Mouse (Mus musculus) cortical plate, adult 2 months (tissue): Measurements from ENCODE around the gene Trim80. TPM values are rescaled to one million over a fixed set of nuclear protein-coding genes. Genes with fewer than 3 reads are reported as not detected.
A peak's percentile ranks its signal among the peaks of the same experiment; 100 is the strongest.

Experiments
- H3K27ac ChIP-seq: fragments of 200-500 bp; 2 replicates; pipeline ENCODE4 v1.5.1; 2012; ENCODE audit warnings: low read length, control low read depth, inconsistent platforms; ENCODE audit not compliant: insufficient read depth
- H3K4me1 ChIP-seq: fragments of 200-500 bp; 2 replicates; pipeline ENCODE4 v1.6.1; 2011; ENCODE audit warnings: low read length; ENCODE audit not compliant: control insufficient read depth, insufficient read depth
- H3K4me3 ChIP-seq: fragments of 200-500 bp; 2 replicates; pipeline ENCODE4 v1.5.1; 2011; ENCODE audit warnings: mild to moderate bottlenecking, low read length, control low read depth; ENCODE audit not compliant: insufficient read depth
- CTCF ChIP-seq: fragments of 200-500 bp; IDR thresholded peaks from 2 replicates; pipeline ENCODE4 v1.5.1; 2011; ENCODE audit warnings: mild to moderate bottlenecking, control low read depth, low read length; ENCODE audit not compliant: insufficient read depth; ENCODE audit errors: extremely low read depth
- POLR2A ChIP-seq: fragments of 200-500 bp; IDR thresholded peaks from 2 replicates; pipeline ENCODE4 v1.6.1; 2011; ENCODE audit warnings: mild to moderate bottlenecking, low read length, control low read depth; ENCODE audit not compliant: insufficient read depth; ENCODE audit errors: extremely low read depth
- polyA plus RNA-seq: library from polyadenylated mRNA; depleted of rRNA; stranded (reverse); fragments of >200 nt; gene quantifications from 2 replicates; pipeline ENCODE4 v1.2.3, GENCODE M21; 2012

The Trim80 gene
- polyA plus RNA-seq, 1 experiment: not detected

DNA sequence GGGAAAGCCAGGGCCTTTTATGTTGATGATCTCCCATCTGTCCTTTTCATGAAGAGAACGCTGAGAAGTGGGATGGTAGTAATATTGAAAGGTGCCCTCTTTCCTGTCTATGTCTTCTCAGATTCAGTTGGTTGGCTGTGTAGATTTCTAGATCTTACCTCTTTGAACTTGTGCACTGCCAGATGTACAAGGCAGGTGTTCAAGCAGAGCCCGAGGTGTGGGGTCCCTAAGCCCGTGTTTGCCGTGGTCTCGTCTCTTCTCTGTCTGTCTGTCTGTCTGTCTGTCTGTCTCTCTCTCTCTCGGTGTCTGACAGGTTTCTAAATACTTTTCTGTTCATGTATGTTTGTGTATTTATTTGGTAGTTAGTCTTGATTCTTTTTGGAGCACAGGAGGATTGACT lies 14.7 kb upstream of the Trim80 start:
- TF ChIP-seq CTCF (no peak), POLR2A (no peak)
- H3K27ac ChIP-seq: no peak overlapping the region
- no peak overlapping the region for H3K4me3 ChIP-seq

DNA sequence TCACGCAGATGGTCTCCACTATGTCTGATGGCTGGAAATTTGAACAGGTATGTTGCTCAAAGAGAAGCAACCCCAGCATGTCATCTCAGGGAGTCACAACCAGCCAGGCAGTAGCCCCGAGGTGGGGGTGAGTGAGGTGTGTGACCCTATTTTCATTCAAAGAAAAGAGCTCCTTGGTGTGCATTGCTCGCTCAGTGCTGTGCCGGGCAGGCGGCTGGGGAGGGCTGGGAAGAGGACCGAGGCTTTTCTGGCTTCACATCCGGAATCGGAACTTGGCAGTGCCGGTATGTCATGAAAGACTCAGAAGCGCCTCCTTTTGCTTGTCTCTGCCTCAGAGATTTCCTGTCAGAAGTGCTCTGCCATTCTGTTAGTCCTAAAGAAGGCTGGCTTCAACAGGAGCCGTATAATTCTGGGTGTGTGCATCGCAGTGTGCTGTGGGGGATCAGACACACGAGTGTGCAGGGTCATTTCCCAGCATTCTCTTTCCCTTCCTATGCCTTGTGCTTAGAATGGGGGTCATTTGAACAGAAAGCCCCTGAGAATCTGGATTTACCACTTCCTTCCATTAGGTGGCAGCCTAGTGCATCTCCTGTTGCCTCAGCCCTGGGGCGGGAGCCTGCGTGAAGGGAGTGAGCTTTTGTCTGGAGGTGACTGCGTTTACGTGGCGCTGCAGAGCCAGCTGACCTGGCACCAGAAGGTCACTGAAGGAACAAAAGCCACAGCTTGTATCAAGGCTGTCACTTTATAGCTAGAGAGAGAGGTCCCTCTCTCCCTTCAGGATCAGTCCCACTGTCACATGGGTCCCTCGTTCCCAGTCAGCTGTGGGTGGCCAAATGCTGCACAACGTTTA lies 12.6 kb upstream of the Trim80 start:
- Histone ChIP-seq H3K27ac (no peak overlapping the region), H3K4me3 (no peak overlapping the region), H3K4me1 (0 out of 2 replicates have a peak, but pooled peaks cover under 1% of the 10 kb centered on the region)
- peak; percentile 79 for TF ChIP-seq CTCF
- no peak for TF ChIP-seq POLR2A

More for the DNA sequence above, 14.7 kb upstream of the Trim80 start:
- H3K4me1 ChIP-seq: peaks cover 5% of the 10 kb centered on the region; the same call in 1 of the 2 replicates

DNA sequence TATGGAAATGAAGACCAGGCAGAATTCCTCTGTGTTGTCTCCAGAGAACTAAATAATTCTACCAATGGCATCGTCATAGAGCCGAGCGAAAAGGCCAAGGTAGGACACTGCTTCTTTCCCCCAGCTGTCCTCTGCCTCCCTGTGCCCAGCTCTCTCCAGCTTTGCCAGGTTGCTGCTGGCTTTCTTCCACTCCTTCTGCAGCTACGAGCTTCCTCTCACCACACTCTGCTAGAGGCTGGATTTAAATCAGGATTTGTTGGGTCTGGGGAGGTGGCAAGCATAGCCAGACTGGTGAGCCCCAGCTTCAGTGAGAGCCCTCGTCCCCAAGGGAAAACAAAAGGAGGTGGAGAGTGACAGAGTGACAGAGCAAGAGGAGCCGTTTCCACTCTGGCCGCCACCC lies 11.0 kb upstream of the Trim80 start:
- Histone ChIP-seq H3K27ac (no peak overlapping the region), H3K4me1 (0 out of 2 replicates have a peak, but pooled peaks cover 2% of the 10 kb centered on the region), H3K4me3 (no peak overlapping the region)
- no peak for TF ChIP-seq POLR2A
- no peak for TF ChIP-seq CTCF

DNA sequence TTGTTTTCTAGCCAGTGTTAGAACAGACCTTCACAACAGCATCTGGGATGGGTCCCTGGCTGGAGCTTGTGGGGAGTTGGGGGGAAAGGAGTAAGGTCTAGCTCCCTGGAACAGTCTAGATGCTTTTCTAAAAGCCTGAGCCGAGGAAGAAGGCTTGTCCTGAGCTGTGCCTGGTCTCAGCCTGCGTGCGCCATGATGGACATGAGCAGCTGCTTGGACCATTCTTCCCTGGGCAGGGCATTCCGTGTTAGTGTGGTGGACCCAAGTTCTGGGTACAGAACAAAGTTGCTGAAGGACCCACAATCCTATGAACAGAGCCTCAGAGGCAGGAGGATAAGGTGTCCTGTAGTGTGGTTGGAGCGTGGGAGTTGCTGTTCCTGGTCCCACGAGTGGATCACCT lies 9.8 kb upstream of the Trim80 start:
- no peak overlapping the region for H3K27ac ChIP-seq
- TF ChIP-seq CTCF: no peak
- TF ChIP-seq POLR2A: no peak

DNA sequence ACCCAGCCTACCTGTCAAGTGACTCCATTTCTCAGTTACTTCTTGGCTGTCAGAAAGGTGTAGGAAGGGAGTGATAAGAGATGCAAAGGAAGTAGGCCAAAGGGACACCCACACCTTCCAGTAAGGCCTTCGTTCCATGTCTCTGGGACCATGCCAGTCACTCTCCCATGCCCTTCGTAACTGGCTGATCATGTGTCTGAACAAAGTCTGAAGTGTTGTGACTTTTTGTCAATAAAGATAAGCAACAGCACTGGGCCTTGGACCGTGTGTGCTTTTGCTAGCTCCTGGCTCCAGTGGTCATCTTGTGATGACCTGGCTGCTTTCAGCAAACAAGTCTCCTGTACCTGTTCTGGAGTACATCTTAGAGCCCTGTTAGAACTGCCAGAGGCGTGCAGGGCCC lies 7.5 kb upstream of the Trim80 start:
- no peak overlapping the region for H3K4me3 ChIP-seq
- H3K27ac ChIP-seq: no peak overlapping the region
- peaks cover 2% of the 10 kb centered on the region; the same call in 1 of the 2 replicates for H3K4me1 ChIP-seq
- TF ChIP-seq POLR2A (no peak), CTCF (no peak)

More for the DNA sequence above, 9.8 kb upstream of the Trim80 start:
- Histone ChIP-seq H3K4me3 (no peak overlapping the region), H3K4me1 (0 out of 2 replicates have a peak, but pooled peaks cover 2% of the 10 kb centered on the region)

DNA sequence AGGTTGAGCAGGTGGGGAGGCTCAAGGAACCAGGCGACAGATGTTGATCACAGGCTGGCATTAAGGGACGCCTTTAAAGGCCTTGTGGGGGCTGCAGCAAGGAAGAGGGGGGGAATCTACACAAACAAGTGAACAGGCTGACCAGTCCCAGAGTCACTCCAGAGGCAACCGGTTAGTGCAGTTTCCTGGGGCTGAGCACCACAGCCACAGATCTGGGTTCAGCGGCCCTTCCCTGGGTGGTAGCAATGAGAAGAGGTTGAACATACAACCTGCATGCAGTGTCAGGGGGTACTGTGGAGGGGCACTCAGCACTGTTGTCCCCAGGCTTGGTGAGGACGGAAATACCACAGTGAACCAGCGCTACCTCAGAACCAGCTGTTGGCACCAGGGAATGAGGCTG lies 7.0 kb upstream of the Trim80 start:
- H3K4me1 ChIP-seq: peaks cover 2% of the 10 kb centered on the region; the same call in 1 of the 2 replicates
- no peak overlapping the region for H3K27ac ChIP-seq
- TF ChIP-seq CTCF (no peak), POLR2A (no peak)
- H3K4me3 ChIP-seq: no peak overlapping the region

DNA sequence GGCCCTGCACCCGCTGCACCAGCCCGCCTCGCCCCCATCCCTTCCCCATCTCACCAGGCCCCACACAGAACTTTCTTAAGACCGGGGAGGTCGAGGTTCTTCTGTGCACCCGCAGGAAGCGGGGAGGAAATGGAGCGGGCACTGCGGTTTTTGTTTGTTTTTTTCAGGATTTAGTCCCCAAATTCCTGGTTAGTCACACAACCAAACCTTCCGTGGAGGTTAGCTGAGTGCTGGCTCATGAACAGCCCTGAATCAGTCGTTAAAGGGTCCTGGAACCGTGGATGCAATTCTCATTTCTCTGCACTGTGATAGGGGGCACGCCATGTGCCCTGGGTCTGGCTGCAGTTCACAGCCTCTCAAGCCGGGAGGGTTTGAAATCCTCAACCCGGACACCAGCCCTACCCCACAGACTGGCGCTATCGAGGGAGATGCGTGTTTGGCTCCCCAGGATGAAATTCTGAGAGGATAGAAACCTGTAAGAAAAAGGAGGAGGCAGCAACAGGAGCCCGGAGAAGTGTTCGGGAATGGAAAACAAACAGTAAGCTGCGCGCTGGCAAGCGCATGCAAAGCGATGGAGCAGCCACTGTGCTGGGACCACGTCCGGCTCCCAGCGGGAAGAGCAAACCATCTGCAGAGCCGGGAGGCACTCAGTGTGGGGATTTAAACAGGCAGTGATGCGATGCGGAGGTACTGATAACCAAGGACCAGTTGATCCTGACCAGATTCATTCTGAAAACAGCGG lies 4.6 kb upstream of the Trim80 start:
- H3K4me3 ChIP-seq: peak overlapping the region; percentile 0; the same call in 1 of the 2 replicates
- peaks cover 2% of the 10 kb centered on the region; the same call in 1 of the 2 replicates for H3K4me1 ChIP-seq
- TF ChIP-seq POLR2A: no peak
- no peak for TF ChIP-seq CTCF
- H3K27ac ChIP-seq: no peak overlapping the region

DNA sequence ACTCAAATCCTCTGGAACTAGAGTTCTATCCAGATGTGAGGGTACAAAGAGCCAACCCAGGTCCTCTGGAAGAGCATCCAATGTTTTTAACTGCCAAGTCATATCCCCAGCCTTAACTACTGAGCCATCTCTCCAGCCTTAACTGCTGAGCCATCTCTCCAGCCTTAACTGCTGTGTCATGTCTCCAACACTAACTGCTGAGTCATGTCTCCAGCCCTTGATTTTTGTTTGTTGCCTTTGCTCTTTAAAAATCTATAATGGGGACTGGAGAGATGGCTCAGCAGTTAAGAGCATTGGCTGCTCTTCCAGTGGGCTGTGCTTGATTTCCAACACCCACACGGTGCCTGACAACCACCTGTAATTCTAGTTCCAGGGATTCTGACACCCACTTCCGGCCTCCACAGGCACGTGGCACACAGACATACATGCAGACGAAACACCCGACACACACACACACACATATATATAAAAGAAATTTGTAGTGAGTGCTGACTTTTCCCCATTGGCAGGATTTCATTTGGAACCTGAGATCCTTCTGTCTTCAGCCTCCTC lies 2.7 kb upstream of the Trim80 start:
- Histone ChIP-seq H3K27ac (no peak overlapping the region), H3K4me3 (no peak overlapping the region), H3K4me1 (peaks cover 2% of the 10 kb centered on the region; the same call in 1 of the 2 replicates)
- TF ChIP-seq CTCF (no peak), POLR2A (no peak)

DNA sequence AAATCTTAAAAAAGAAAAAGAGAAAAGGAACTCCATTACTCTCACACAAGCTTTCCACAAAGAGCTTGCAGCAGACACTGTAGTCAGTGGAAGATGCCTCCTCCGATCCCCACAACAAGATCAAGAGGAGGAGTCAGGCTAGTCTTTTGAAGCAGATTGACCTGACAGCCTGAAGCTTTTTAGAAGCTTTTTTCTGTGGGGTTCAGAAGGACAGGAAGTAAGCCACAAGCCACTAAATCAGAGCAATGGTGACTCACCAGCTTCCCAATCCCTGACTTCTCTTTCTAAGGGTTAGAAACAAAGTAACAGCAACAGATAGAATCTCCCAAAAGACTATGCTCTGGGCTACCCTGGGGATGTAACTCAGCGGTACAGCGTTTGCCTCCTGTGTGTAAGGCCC lies 1.0 kb upstream of the Trim80 start:
- H3K4me3 ChIP-seq: no peak overlapping the region
- H3K27ac ChIP-seq: no peak overlapping the region
- no peaks in the 10 kb centered on the region; the same call in 1 of the 2 replicates for H3K4me1 ChIP-seq
- TF ChIP-seq POLR2A (no peak), CTCF (no peak)
